Mouse (Mus musculus) hindbrain, embryonic 11.5 days (tissue): ENCODE measurements around the gene Lta. TPM values are rescaled to one million over a fixed set of nuclear protein-coding genes. Genes with fewer than 3 reads are reported as not detected.

Experiments
- ATAC-seq: fragments of 200-750 bp; cut with Nextera tagmentation; 2 replicates; pipeline ENCODE4 v1.8.0; 2017; ENCODE audit warnings: mild to moderate bottlenecking, moderate TSS enrichment, moderate library complexity; ENCODE audit not compliant: low FRiP score
- DNase-seq: peaks from one replicate; pipeline ENCODE4 v3.0.0-alpha.2; 2015; ENCODE audit warnings: low spot score
- H3K27ac ChIP-seq: fragments of 300-500 bp; sonication (generic); 2 replicates; pipeline ENCODE4 v1.5.1; 2014; ENCODE audit warnings: mild to moderate bottlenecking, low read depth, low read length
- H3K27me3 ChIP-seq: fragments of 300-500 bp; sonication (generic); 2 replicates; pipeline ENCODE4 v1.6.1; 2014; ENCODE audit warnings: mild to moderate bottlenecking, low read length, moderate library complexity, mixed read lengths; ENCODE audit not compliant: control insufficient read depth, insufficient read depth
- H3K36me3 ChIP-seq: fragments of 300-500 bp; sonication (generic); 2 replicates; pipeline ENCODE4 v1.6.1; 2014; ENCODE audit warnings: mild to moderate bottlenecking, low read length, moderate library complexity, mixed read lengths; ENCODE audit not compliant: control insufficient read depth, insufficient read depth
- H3K4me1 ChIP-seq: fragments of 300-500 bp; sonication (generic); replicated peaks from 2 replicates; pipeline ENCODE4 v1.6.1; 2014; ENCODE audit warnings: low read length, mixed read lengths; ENCODE audit not compliant: control insufficient read depth, insufficient read depth
- H3K4me2 ChIP-seq: fragments of 300-500 bp; sonication (generic); replicated peaks from 2 replicates; pipeline ENCODE4 v1.6.1; 2014; ENCODE audit warnings: mild to moderate bottlenecking, low read depth, low read length
- H3K4me3 ChIP-seq: fragments of 300-500 bp; sonication (generic); 2 replicates; pipeline ENCODE4 v1.5.1; 2014; ENCODE audit warnings: low read depth, low read length
- H3K9ac ChIP-seq: fragments of 300-500 bp; sonication (generic); 2 replicates; pipeline ENCODE4 v1.6.1; 2014; ENCODE audit warnings: low read depth, low read length
- H3K9me3 ChIP-seq: fragments of 300-500 bp; sonication (generic); 2 replicates; pipeline ENCODE4 v1.6.1; 2016; ENCODE audit warnings: low read length; ENCODE audit not compliant: control insufficient read depth
- WGBS: fragments of 180-500 bp; shearing (Covaris S2); extraction: QIAGEN DNeasy Blood & Tissue Kit; methylation state at CpG from one replicate; pipeline ENCODE4 v1.1.7; 2014; 5-methylcytosine and 5-hydroxymethylcytosine counted together
- polyA plus RNA-seq: library from polyadenylated mRNA; unstranded; fragments of >200 nt; fragmentation: Nextera tagmentation; extraction: Ambion mirVana; gene quantifications from 2 replicates; pipeline ENCODE4 v1.2.1, GENCODE M21; 2014

Gene Lta
- polyA plus RNA-seq, 1 experiment from 2014 or later: not detected

DNA sequence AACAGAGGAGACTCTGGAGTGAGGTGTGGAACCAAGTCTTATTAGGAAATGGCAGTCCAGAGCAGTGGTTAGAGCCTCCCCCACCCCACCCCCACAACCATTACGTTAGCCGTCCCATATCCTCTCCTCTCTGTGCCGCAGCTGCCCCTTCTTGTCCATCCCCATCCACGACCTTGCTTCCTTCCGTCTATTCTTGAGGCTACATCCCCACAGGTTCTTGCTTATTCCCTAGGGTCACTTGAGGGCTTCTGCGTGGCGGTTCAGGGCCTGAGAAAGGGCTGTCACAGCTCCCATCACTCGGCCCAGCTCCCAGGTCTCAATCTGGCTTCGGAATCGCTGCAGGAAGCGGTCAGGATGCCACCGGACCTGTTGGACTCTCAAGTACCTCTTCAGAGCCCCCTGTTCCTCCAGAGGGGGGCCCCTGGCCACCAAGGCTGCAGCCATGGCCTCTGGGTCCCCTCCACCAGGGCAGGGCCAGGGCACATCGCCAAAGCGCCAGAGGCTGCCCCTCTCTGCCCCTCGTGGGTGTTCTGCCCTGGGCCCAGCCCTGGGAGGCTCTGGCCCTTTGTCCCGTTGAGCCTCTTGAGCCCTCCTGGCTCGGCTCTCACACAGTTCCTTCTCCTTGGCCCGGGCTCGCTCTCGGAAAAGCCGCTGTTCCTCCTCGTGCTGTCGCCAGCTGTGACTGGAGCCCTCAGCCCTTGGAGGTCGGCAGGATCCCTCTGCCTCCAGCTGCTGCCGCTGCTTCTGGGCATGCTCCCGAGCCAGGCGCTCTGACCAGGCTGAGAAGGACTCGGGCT, 15.2 kb upstream of the Lta start, which contains the start of gene Gm16181:
Gene Gm16181, plus strand, starts transcription at position 679 of the 797 bp plus-strand sequence.
- ATAC-seq: no peak
- no peaks in the 10 kb centered on the region for H3K4me1 ChIP-seq
- H3K4me3 ChIP-seq: no peak within 1 kb of the TSS
- no peaks in the 10 kb centered on the region for H3K27me3 ChIP-seq
- H3K27ac ChIP-seq: no peak within 1 kb of the TSS
- H3K9ac ChIP-seq: no peak within 1 kb of the TSS
- WGBS: 73% methylated on average over 26 of the region's 28 CpGs
- H3K9me3 ChIP-seq: no peaks in the 10 kb centered on the region
- 0 out of 2 replicates have a peak, but pooled peaks cover 5% of the 10 kb centered on the region for H3K36me3 ChIP-seq
- DNase-seq: no peak
- H3K4me2 ChIP-seq: no peak within 1 kb of the TSS

DNA sequence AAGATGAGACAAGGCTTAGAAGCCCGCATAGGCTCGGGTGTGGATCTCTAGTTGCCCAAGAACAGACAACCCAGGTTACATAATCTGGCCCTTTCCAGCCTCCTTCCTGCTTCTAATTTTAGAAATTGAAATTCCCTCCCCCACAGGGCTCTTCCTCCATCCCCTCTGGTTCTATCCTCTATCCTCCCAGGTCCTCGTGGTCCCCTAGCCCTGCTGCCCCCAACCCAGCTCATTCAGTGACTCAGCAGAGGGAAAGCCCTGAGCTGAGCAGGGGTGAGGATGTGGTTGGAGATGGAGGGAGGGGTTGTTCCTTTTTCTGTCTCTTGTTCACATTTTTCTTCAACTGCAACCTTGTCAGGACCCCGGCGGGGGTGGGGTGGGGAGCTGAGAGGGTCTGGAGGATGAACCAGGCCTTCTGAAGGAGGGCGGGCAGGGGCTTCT, 14.5 kb upstream of the Lta start:
- Histone ChIP-seq H3K9me3 (no peaks in the 10 kb centered on the region), H3K27me3 (no peaks in the 10 kb centered on the region), H3K4me2 (no peak overlapping the region), H3K4me1 (no peaks in the 10 kb centered on the region), H3K4me3 (no peak overlapping the region), H3K9ac (no peak overlapping the region), H3K36me3 (no peaks in the 10 kb centered on the region), H3K27ac (no peak overlapping the region)
- ATAC-seq (no peak), DNase-seq (no peak)
- WGBS: 92% methylated on average over 6 of the region's 6 CpGs

- no peaks in the 10 kb centered on the region for H3K27me3 ChIP-seq
- H3K4me3 ChIP-seq: no peak overlapping the region
- WGBS: 85% methylated on average over 18 of the region's 18 CpGs
- H3K27ac ChIP-seq: no peak overlapping the region
- H3K36me3 ChIP-seq: no peaks in the 10 kb centered on the region
- DNase-seq (no peak), ATAC-seq (no peak)
- H3K9me3 ChIP-seq: no peaks in the 10 kb centered on the region
- H3K4me1 ChIP-seq: no peaks in the 10 kb centered on the region
- no peak overlapping the region for H3K9ac ChIP-seq
- no peak overlapping the region for H3K4me2 ChIP-seq
Measured at GRCm38 (mm10) chr17:35218516-35219193, 13.5 kb upstream of the Lta start.

GRCm38 (mm10) chr17:35213071-35213470, 7.9 kb upstream of the Lta start:
- no peak overlapping the region for H3K9ac ChIP-seq
- 93% methylated on average over 5 of the region's 5 CpGs for WGBS
- no peaks in the 10 kb centered on the region for H3K36me3 ChIP-seq
- H3K27ac ChIP-seq: no peak overlapping the region
- no peaks in the 10 kb centered on the region for H3K4me1 ChIP-seq
- H3K4me3 ChIP-seq: no peak overlapping the region
- ATAC-seq (no peak), DNase-seq (no peak)
- H3K27me3 ChIP-seq: no peaks in the 10 kb centered on the region
- no peaks in the 10 kb centered on the region for H3K9me3 ChIP-seq
- H3K4me2 ChIP-seq: no peak overlapping the region

DNA sequence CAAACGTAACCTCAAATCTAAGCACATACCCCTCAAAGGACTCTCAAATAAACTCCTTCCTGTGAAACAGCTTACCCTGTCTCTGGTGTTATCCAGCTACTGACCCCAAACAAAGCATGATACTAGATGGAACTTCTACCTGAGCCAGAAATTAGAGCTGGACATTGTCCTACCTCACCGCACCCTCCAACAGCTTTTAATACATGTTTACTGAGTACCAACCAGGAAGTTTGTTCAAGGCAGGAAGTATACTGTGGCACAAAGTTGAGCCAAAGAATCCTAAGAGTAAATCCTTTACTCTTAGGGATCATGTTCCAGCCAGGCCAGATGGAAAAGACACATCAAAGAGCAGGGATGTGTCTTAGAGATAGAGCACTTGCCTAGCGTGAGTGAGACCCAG, 5.4 kb upstream of the Lta start:
- Histone ChIP-seq H3K36me3 (no peaks in the 10 kb centered on the region), H3K4me1 (no peaks in the 10 kb centered on the region), H3K9ac (no peak overlapping the region), H3K27ac (no peak overlapping the region), H3K4me2 (no peak overlapping the region), H3K27me3 (no peaks in the 10 kb centered on the region), H3K9me3 (no peaks in the 10 kb centered on the region), H3K4me3 (no peak overlapping the region)
- no peak for DNase-seq
- 83% methylated on average over 3 of the region's 3 CpGs for WGBS
- no peak for ATAC-seq

GRCm38 (mm10) chr17:35209785-35210535, 4.8 kb upstream of the Lta start:
- no peaks in the 10 kb centered on the region for H3K36me3 ChIP-seq
- no peak overlapping the region for H3K4me3 ChIP-seq
- H3K9ac ChIP-seq: no peak overlapping the region
- H3K4me1 ChIP-seq: no peaks in the 10 kb centered on the region
- WGBS: 79% methylated on average over 12 of the region's 12 CpGs
- ATAC-seq (no peak), DNase-seq (no peak)
- H3K27me3 ChIP-seq: no peaks in the 10 kb centered on the region
- H3K27ac ChIP-seq: no peak overlapping the region
- H3K4me2 ChIP-seq: no peak overlapping the region
- no peaks in the 10 kb centered on the region for H3K9me3 ChIP-seq

GRCm38 (mm10) chr17:35205380-35205769, 224 bp upstream of the Lta start:
- no peaks in the 10 kb centered on the region for H3K9me3 ChIP-seq
- peaks cover 2% of the 10 kb centered on the region; the same call in 1 of the 2 replicates for H3K27me3 ChIP-seq
- no peak for ATAC-seq
- DNase-seq: no peak
- 56% methylated on average over 10 of the region's 10 CpGs for WGBS
- no peak overlapping the region for H3K4me3 ChIP-seq
- no peaks in the 10 kb centered on the region for H3K36me3 ChIP-seq
- H3K4me1 ChIP-seq: no peaks in the 10 kb centered on the region
- H3K9ac ChIP-seq: no peak overlapping the region
- H3K4me2 ChIP-seq: no peak overlapping the region
- no peak overlapping the region for H3K27ac ChIP-seq

- Histone ChIP-seq H3K4me3 (no peak overlapping the region), H3K27me3 (peaks cover 6% of the 10 kb centered on the region)
- 73% methylated on average over 4 of the region's 4 CpGs for WGBS
Measured at GRCm38 (mm10) chr17:35202442-35202841, 2.7 kb downstream of the Lta start.

More at GRCm38 (mm10) chr17:35202442-35202841, 2.7 kb downstream of the Lta start:
- DNase-seq (no peak), ATAC-seq (no peak)
- H3K9me3 ChIP-seq: no peaks in the 10 kb centered on the region
- H3K9ac ChIP-seq: no peak overlapping the region
- no peak overlapping the region for H3K4me2 ChIP-seq
- H3K36me3 ChIP-seq: no peaks in the 10 kb centered on the region
- H3K4me1 ChIP-seq: no peaks in the 10 kb centered on the region
- H3K27ac ChIP-seq: no peak overlapping the region
